Mouse (Mus musculus) hindbrain, embryonic 12.5 days (tissue): ENCODE measurements at regions not wholly inside any gene's neighbourhood (a gene's known extent, or its start where the extent isn't known, plus 50 kb on each side); places are given as distances from the start of the nearest gene placed in this dataset.

Source experiments
- ATAC-seq: fragments of 200-750 bp; cut with Nextera tagmentation; 2 replicates; pipeline ENCODE4 v1.8.0; 2017; ENCODE audit warnings: moderate TSS enrichment; ENCODE audit not compliant: low FRiP score
- H3K27ac ChIP-seq: fragments of 300-500 bp; sonication (generic); 2 replicates; pipeline ENCODE4 v1.5.1; 2016; ENCODE audit warnings: mild to moderate bottlenecking
- H3K27me3 ChIP-seq: fragments of 300-500 bp; sonication (generic); 2 replicates; pipeline ENCODE4 v1.6.1; 2016; ENCODE audit warnings: mild to moderate bottlenecking
- H3K36me3 ChIP-seq: fragments of 300-500 bp; sonication (generic); 2 replicates; pipeline ENCODE4 v1.6.1; 2016; ENCODE audit warnings: mild to moderate bottlenecking
- H3K4me1 ChIP-seq: fragments of 300-500 bp; sonication (generic); 2 replicates; pipeline ENCODE4 v1.6.1; 2016
- H3K4me2 ChIP-seq: fragments of 300-500 bp; sonication (generic); replicated peaks from 2 replicates; pipeline ENCODE4 v1.6.1; 2016; ENCODE audit warnings: mild to moderate bottlenecking
- H3K4me3 ChIP-seq: fragments of 300-500 bp; sonication (generic); 2 replicates; pipeline ENCODE4 v1.5.1; 2016; ENCODE audit warnings: mild to moderate bottlenecking
- H3K9ac ChIP-seq: fragments of 300-500 bp; sonication (generic); 2 replicates; pipeline ENCODE4 v1.6.1; 2016; ENCODE audit warnings: mild to moderate bottlenecking, moderate library complexity
- H3K9me3 ChIP-seq: fragments of 300-500 bp; sonication (generic); replicated peaks from 2 replicates; pipeline ENCODE4 v1.6.1; 2016; ENCODE audit warnings: mild to moderate bottlenecking
- WGBS: fragments of 180-500 bp; shearing (Covaris S2); methylation state at CpG from one replicate; pipeline ENCODE4 v1.1.7; 2016; 5-methylcytosine and 5-hydroxymethylcytosine counted together

- ATAC-seq = no peak
- H3K27ac ChIP-seq = no peak overlapping the region
- WGBS = 89% methylated on average over 2 of the region's 2 CpGs
- H3K9me3 ChIP-seq = no peaks in the 10 kb centered on the region
- no peak overlapping the region for H3K4me3 ChIP-seq
- no peak overlapping the region for H3K9ac ChIP-seq
- H3K27me3 ChIP-seq = no peaks in the 10 kb centered on the region
- H3K4me2 ChIP-seq = no peak overlapping the region
- H3K4me1 ChIP-seq = no peaks in the 10 kb centered on the region
- H3K36me3 ChIP-seq = no peaks in the 10 kb centered on the region
These were observed 466.4 kb upstream of the Pbx1 start for GRCm38 (mm10) chr1:168898483-168898882.

DNA sequence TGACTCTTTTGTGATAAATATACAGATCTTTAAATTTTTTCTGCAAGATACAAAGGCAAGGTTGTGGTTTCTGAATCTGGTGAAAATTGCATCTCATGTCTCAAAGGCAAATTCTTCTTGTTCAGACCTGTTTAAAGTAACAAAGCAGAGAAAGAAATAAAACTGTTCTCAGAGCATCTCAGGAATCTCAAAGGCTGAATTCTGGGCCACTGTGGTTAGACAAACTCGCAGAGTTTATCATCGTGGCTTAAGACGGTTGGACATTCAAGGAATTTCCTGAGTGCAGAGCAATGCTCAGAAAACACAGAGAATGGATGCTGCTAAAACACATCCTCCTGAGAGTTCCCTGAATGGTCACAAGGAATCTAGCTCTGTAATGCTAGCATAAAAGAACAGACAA is 429.5 kb upstream of the Pbx1 start:
- 76% methylated on average over 3 of the region's 3 CpGs for WGBS

DNA sequence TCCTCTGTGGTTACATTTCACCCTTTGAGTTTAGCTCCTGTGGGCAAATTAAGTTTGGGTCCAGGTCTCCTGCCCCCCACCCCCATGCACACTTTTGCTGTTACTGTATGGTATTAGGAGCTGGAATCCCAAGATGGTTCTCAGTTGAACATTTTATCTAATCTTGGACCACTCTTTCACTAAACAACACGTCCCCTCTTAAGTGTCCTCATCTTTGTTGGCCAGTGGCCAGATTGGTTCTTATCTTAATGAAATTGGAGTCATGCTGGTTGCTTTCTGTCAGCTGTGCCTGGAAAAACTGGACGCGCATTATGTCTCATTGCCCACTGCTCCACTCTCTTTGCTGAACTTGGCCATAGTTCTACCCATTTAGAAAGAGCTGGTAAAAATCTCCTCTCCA is 391.1 kb upstream of the Pbx1 start:
- Histone ChIP-seq H3K36me3 (no peaks in the 10 kb centered on the region), H3K27ac (no peak overlapping the region), H3K4me3 (no peak overlapping the region), H3K4me2 (no peak overlapping the region), H3K9ac (no peak overlapping the region), H3K4me1 (no peaks in the 10 kb centered on the region), H3K27me3 (no peaks in the 10 kb centered on the region), H3K9me3 (no peaks in the 10 kb centered on the region)
- ATAC-seq = no peak
- 87% methylated on average over 3 of the region's 3 CpGs for WGBS

More for the DNA sequence above, 429.5 kb upstream of the Pbx1 start:
- no peak overlapping the region for H3K4me3 ChIP-seq
- no peak overlapping the region for H3K9ac ChIP-seq
- H3K36me3 ChIP-seq = no peaks in the 10 kb centered on the region
- H3K4me1 ChIP-seq = no peaks in the 10 kb centered on the region
- no peak overlapping the region for H3K4me2 ChIP-seq
- no peak for ATAC-seq
- no peaks in the 10 kb centered on the region for H3K27me3 ChIP-seq
- H3K9me3 ChIP-seq = no peaks in the 10 kb centered on the region
- H3K27ac ChIP-seq = no peak overlapping the region

GRCm38 (mm10) chr1:168818381-168818780 is 386.3 kb upstream of the Pbx1 start:
- Histone ChIP-seq H3K4me3 (no peak overlapping the region), H3K4me1 (no peaks in the 10 kb centered on the region), H3K9me3 (no peaks in the 10 kb centered on the region), H3K27me3 (no peaks in the 10 kb centered on the region), H3K36me3 (no peaks in the 10 kb centered on the region), H3K27ac (no peak overlapping the region), H3K9ac (no peak overlapping the region), H3K4me2 (no peak overlapping the region)
- WGBS = 81% methylated on average over 5 of the region's 5 CpGs
- no peak for ATAC-seq

- Histone ChIP-seq H3K9ac (no peak overlapping the region), H3K36me3 (no peaks in the 10 kb centered on the region), H3K4me2 (no peak overlapping the region), H3K4me3 (no peak overlapping the region), H3K27ac (no peak overlapping the region), H3K27me3 (no peaks in the 10 kb centered on the region), H3K4me1 (no peaks in the 10 kb centered on the region), H3K9me3 (no peaks in the 10 kb centered on the region)
- WGBS = 61% methylated on average over 3 of the region's 3 CpGs
- ATAC-seq = no peak
These were observed 375.0 kb upstream of the Pbx1 start for GRCm38 (mm10) chr1:168807084-168807483.

GRCm38 (mm10) chr1:168805442-168805841 is 373.4 kb upstream of the Pbx1 start:
- H3K4me3 ChIP-seq = no peak overlapping the region
- 65% methylated on average over 3 of the region's 3 CpGs for WGBS
- no peak overlapping the region for H3K9ac ChIP-seq
- no peak overlapping the region for H3K4me2 ChIP-seq
- no peaks in the 10 kb centered on the region for H3K36me3 ChIP-seq
- ATAC-seq = no peak
- H3K27me3 ChIP-seq = no peaks in the 10 kb centered on the region
- H3K9me3 ChIP-seq = no peaks in the 10 kb centered on the region
- H3K27ac ChIP-seq = no peak overlapping the region
- no peaks in the 10 kb centered on the region for H3K4me1 ChIP-seq

DNA sequence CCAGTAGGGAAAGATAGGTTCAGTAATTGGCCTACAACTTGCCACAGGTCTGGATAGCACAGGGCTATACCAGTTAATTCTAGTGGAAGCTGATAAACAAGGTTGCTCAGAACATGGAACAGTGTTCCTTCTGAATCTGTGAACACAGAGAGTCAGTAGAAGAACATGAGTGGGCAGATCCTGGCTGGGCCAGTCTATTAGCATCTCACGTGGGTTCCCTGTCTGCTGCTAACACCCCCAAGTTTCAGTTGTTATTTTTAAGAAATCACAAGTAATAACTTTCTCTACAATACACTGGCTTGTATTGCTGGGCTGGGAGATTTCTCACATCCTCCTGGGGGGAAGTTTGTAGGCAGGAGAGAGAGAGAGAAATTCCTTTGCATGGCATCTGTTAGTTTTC is 369.0 kb upstream of the Pbx1 start:
- WGBS = 80% methylated on average over 1 of the region's 1 CpGs
- Histone ChIP-seq H3K9ac (no peak overlapping the region), H3K27me3 (no peaks in the 10 kb centered on the region), H3K4me3 (no peak overlapping the region), H3K27ac (no peak overlapping the region), H3K4me2 (no peak overlapping the region), H3K9me3 (no peaks in the 10 kb centered on the region), H3K4me1 (no peaks in the 10 kb centered on the region), H3K36me3 (no peaks in the 10 kb centered on the region)
- no peak for ATAC-seq

GRCm38 (mm10) chr1:168786731-168787130 is 354.7 kb upstream of the Pbx1 start:
- no peak for ATAC-seq
- WGBS = 49% methylated on average over 3 of the region's 3 CpGs

DNA sequence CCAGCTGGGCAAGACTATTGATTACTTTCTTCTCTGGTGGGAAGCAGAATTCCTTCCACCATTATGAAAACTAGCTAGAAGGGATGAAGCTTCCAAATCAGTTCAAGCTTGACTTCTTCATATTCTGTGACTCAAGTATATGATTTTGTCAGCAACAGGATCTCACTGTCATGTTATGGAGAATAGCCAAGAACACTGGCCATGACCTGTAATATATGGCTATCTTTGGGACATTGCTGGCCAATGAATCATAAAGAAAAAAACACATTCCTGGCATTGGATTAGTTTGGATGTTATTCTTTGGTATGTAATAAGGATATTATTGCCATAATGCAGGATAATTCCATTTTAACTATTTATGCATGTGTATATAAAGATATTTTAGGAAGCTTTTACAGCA is 351.8 kb upstream of the Pbx1 start:
- no peak overlapping the region for H3K27ac ChIP-seq
- no peak for ATAC-seq
- no peak overlapping the region for H3K9ac ChIP-seq
- H3K4me1 ChIP-seq = no peaks in the 10 kb centered on the region
- no peaks in the 10 kb centered on the region for H3K36me3 ChIP-seq
- no peaks in the 10 kb centered on the region for H3K9me3 ChIP-seq
- H3K4me2 ChIP-seq = no peak overlapping the region
- no peaks in the 10 kb centered on the region for H3K27me3 ChIP-seq
- no peak overlapping the region for H3K4me3 ChIP-seq

More at GRCm38 (mm10) chr1:168786731-168787130, 354.7 kb upstream of the Pbx1 start:
- Histone ChIP-seq H3K27me3 (no peaks in the 10 kb centered on the region), H3K36me3 (no peaks in the 10 kb centered on the region), H3K9ac (no peak overlapping the region), H3K4me2 (no peak overlapping the region), H3K9me3 (no peaks in the 10 kb centered on the region), H3K4me3 (no peak overlapping the region), H3K4me1 (no peaks in the 10 kb centered on the region), H3K27ac (no peak overlapping the region)

- WGBS = 73% methylated on average over 6 of the region's 6 CpGs
These were observed 332.4 kb upstream of the Pbx1 start for GRCm38 (mm10) chr1:168764368-168764895.

DNA sequence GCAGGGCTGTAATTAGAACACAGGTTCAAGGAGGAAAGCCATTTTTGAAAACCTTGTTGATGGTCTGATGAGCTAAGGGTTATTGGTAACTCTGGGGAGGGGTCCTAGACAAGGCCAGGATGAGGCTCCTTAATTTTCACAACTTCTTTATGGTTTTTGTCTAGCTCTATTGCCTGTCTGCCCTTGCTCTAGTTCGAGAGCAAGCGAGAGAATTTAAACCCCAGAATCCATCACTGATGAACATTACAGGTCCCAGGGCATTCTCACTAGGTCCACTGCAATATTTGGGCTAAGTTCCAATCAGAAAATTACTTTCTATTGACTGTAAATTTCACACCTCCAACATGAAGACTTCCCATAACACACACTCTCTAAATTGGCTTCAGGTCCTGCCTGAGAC is 329.0 kb upstream of the Pbx1 start:
- Histone ChIP-seq H3K4me3 (no peak overlapping the region), H3K9me3 (no peaks in the 10 kb centered on the region), H3K9ac (no peak overlapping the region), H3K27ac (no peak overlapping the region), H3K4me2 (no peak overlapping the region), H3K27me3 (no peaks in the 10 kb centered on the region), H3K4me1 (0 out of 2 replicates have a peak, but pooled peaks cover 2% of the 10 kb centered on the region), H3K36me3 (no peaks in the 10 kb centered on the region)
- 90% methylated on average over 2 of the region's 2 CpGs for whole genome bisulfite sequencing
- no peak for ATAC-seq

More at GRCm38 (mm10) chr1:168764368-168764895, 332.4 kb upstream of the Pbx1 start:
- Histone ChIP-seq H3K27ac (no peak overlapping the region), H3K9ac (no peak overlapping the region), H3K4me2 (no peak overlapping the region), H3K36me3 (no peaks in the 10 kb centered on the region), H3K4me3 (no peak overlapping the region), H3K27me3 (no peaks in the 10 kb centered on the region), H3K4me1 (0 out of 2 replicates have a peak, but pooled peaks cover 2% of the 10 kb centered on the region), H3K9me3 (no peaks in the 10 kb centered on the region)
- no peak for ATAC-seq

- no peaks in the 10 kb centered on the region for H3K27me3 ChIP-seq
- 36% methylated on average over 1 of the region's 1 CpGs for WGBS
- H3K4me1 ChIP-seq = 0 out of 2 replicates have a peak, but pooled peaks cover 2% of the 10 kb centered on the region
- no peak overlapping the region for H3K4me2 ChIP-seq
- no peak overlapping the region for H3K4me3 ChIP-seq
- no peak overlapping the region for H3K9ac ChIP-seq
- H3K9me3 ChIP-seq = no peaks in the 10 kb centered on the region
- H3K27ac ChIP-seq = no peak overlapping the region
- H3K36me3 ChIP-seq = no peaks in the 10 kb centered on the region
- peak; percentile 79 for ATAC-seq
These were observed 328.2 kb upstream of the Pbx1 start for GRCm38 (mm10) chr1:168760239-168760638.

DNA sequence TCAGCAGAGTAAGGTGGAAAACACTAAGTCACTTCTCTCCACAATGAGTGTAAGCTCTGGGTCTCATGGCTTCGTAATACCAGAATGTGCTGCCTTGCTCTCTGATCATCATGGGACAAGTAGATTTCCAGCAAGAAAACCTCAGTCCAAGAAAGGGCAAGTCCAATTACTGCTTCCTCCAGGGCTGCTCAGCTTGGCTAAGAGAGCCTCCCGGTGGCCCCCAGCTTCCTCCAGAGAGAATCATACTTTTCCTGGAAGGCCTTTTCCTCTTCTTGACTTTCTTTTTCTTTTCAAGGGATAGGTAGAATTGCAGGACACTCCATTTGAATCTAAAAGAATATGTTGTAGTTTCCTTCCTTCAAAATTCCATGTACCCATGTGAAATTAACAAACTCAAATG is 326.8 kb upstream of the Pbx1 start:
- no peaks in the 10 kb centered on the region for H3K36me3 ChIP-seq
- H3K4me3 ChIP-seq = no peak overlapping the region
- no peaks in the 10 kb centered on the region for H3K27me3 ChIP-seq
- no peak overlapping the region for H3K27ac ChIP-seq
- no peaks in the 10 kb centered on the region for H3K9me3 ChIP-seq
- ATAC-seq = no peak
- no peak overlapping the region for H3K4me2 ChIP-seq
- 84% methylated on average over 2 of the region's 2 CpGs for WGBS
- 0 out of 2 replicates have a peak, but pooled peaks cover 2% of the 10 kb centered on the region for H3K4me1 ChIP-seq
- no peak overlapping the region for H3K9ac ChIP-seq
